Mouse (Mus musculus) embryonic facial prominence, embryonic 14.5 days (tissue): ENCODE measurements at regions not wholly inside any gene's neighbourhood (a gene's known extent, or its start where the extent isn't known, plus 50 kb on each side); places are given as distances from the start of the nearest gene placed in this dataset.
A peak's percentile ranks its signal among the peaks of the same experiment; 100 is the strongest.

Experiments
- ATAC-seq: fragments of 200-750 bp; cut with Nextera tagmentation; 2 replicates; pipeline ENCODE4 v1.8.0; 2017; ENCODE audit warnings: low read depth, moderate number of reproducible peaks, moderate TSS enrichment
- DNase-seq: peaks from one replicate; pipeline ENCODE4 v3.0.0-alpha.2; 2015; ENCODE audit warnings: low spot score
- H3K27ac ChIP-seq: fragments of 300-500 bp; sonication (generic); replicated peaks from 2 replicates; pipeline ENCODE4 v1.5.1; 2014; ENCODE audit warnings: low read depth, mild to moderate bottlenecking, low read length, moderate library complexity
- H3K27me3 ChIP-seq: fragments of 300-500 bp; sonication (generic); replicated peaks from 2 replicates; pipeline ENCODE4 v1.6.1; 2014; ENCODE audit warnings: low read length; ENCODE audit not compliant: control insufficient read depth, insufficient read depth
- H3K36me3 ChIP-seq: fragments of 300-500 bp; sonication (generic); 2 replicates; pipeline ENCODE4 v1.6.1; 2014; ENCODE audit warnings: low read length, mixed read lengths; ENCODE audit not compliant: control insufficient read depth, insufficient read depth
- H3K4me1 ChIP-seq: fragments of 300-500 bp; sonication (generic); 2 replicates; pipeline ENCODE4 v1.6.1; 2014; ENCODE audit warnings: antibody characterized with exemption, low read length; ENCODE audit not compliant: control insufficient read depth, insufficient read depth
- H3K4me2 ChIP-seq: fragments of 300-500 bp; sonication (generic); 2 replicates; pipeline ENCODE4 v1.6.1; 2014; ENCODE audit warnings: low read depth, mild to moderate bottlenecking, low read length, moderate library complexity, mixed read lengths
- H3K4me3 ChIP-seq: fragments of 300-500 bp; sonication (generic); 2 replicates; pipeline ENCODE4 v1.5.1; 2014; ENCODE audit warnings: low read depth, mild to moderate bottlenecking, low read length
- H3K9ac ChIP-seq: fragments of 300-500 bp; sonication (generic); 2 replicates; pipeline ENCODE4 v1.6.1; 2014; ENCODE audit warnings: low read depth, mild to moderate bottlenecking, low read length, moderate library complexity, mixed read lengths
- H3K9me3 ChIP-seq: fragments of 300-500 bp; sonication (generic); 2 replicates; pipeline ENCODE4 v1.6.1; 2016; ENCODE audit warnings: low read length; ENCODE audit not compliant: control insufficient read depth
- WGBS: fragments of 180-500 bp; shearing (Covaris S2); extraction: QIAGEN DNeasy Blood & Tissue Kit; methylation state at CpG from one replicate; pipeline ENCODE4 v1.1.7; 2014; 5-methylcytosine and 5-hydroxymethylcytosine counted together

DNA sequence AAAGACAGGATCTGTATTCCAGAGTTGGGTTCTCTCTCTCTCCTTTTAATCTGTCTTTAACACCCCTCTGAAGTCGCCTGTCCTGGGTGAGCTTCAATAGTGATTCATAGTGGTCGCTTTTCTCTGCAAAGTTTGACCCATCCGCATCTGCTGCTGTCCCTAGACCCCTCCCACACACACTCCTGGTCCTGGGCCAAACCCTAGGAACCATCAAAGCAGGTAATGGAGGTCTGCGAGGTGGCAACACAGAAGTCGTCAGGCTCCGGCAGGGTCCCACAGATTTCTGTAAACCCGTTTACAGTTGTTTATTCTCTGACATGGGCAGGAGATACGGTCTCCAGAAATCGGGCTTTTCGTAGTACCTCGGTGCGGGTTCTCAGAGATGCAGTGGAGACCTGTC lies 399.5 kb upstream of the Smim15 start:
- no peaks in the 10 kb centered on the region for H3K9me3 ChIP-seq
- H3K36me3 ChIP-seq, result no peaks in the 10 kb centered on the region
- no peak for DNase-seq
- peak overlapping the region; percentile 40 for H3K4me3 ChIP-seq
- H3K4me2 ChIP-seq, result peak overlapping the region; percentile 69
- peaks cover 6% of the 10 kb centered on the region; the same call in 1 of the 2 replicates for H3K4me1 ChIP-seq
- WGBS, result 38% methylated on average over 12 of the region's 12 CpGs
- peaks cover 24% of the 10 kb centered on the region for H3K27me3 ChIP-seq
- no peak overlapping the region for H3K27ac ChIP-seq
- ATAC-seq, result no peak
- no peak overlapping the region for H3K9ac ChIP-seq

DNA sequence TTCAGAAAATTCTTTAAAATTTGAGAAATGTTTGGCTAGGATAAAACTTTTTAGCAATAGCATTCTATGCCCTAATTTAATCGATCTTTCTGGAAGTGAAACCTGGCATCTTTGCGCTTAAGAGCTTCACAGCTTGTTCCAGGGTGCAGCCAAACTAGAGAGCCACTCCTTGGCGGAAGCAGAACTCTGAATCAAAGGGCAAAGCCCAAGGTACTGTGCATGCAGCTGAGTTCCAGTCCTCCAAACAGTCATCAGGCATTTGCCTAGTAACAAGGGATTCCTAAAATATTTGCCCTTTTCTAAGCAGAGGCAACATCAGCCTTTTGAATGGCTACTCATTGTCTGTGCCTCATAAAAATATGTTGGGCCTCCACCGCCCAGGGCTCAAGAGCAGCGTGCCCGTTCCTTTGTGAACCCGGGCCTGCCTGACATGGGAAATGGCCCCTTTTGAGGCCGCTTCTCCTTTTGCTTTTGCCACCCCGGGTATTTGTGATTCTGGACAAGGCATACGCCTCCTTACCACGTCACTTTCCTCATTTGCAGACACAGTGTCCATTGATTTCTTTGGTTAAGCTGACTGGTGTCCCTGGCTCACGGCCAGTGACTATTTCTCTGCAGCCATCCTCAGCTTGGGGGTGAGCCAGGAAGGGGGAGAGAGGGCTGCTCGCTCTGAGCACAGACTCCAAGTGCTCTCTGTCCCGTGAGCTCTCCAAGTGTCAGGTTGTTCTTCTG lies 402.2 kb upstream of the Smim15 start:
- WGBS, result 60% methylated on average over 14 of the region's 14 CpGs
- Histone ChIP-seq H3K9me3 (no peaks in the 10 kb centered on the region), H3K36me3 (no peaks in the 10 kb centered on the region), H3K4me2 (no peak overlapping the region), H3K27me3 (peaks cover 20% of the 10 kb centered on the region), H3K27ac (no peak overlapping the region), H3K4me3 (no peak overlapping the region), H3K9ac (no peak overlapping the region), H3K4me1 (peaks cover 6% of the 10 kb centered on the region; the same call in 1 of the 2 replicates)
- ATAC-seq (peak; percentile 50; the same call in 1 of the 2 replicates), DNase-seq (peak; percentile 51)

DNA sequence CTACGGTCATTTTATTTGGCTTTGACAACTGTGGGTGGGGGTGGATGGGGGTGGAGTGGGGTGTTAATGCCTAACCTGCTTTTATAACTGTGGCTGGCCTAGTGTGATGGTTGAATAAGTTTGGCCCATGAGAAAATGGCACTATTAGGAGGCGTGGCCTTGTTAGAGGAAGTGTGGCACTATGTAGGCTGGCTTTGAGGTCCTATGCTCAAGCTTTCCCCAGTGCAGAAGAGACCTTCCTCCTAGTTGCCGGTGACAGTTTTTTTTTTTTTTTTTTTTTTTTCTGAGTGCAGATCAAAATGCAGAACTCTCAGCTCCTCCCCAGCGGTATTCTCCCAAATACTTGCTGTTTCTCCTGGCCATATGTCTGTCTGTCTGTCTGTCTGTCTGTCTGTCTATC lies 404.6 kb upstream of the Smim15 start:
- no peaks in the 10 kb centered on the region for H3K36me3 ChIP-seq
- no peaks in the 10 kb centered on the region for H3K9me3 ChIP-seq
- peaks cover 5% of the 10 kb centered on the region for H3K27me3 ChIP-seq
- H3K4me2 ChIP-seq, result no peak overlapping the region
- no peak overlapping the region for H3K9ac ChIP-seq
- DNase-seq, result no peak
- ATAC-seq, result no peak
- no peaks in the 10 kb centered on the region for H3K4me1 ChIP-seq
- 88% methylated on average over 4 of the region's 4 CpGs for WGBS
- H3K27ac ChIP-seq, result no peak overlapping the region
- no peak overlapping the region for H3K4me3 ChIP-seq

DNA sequence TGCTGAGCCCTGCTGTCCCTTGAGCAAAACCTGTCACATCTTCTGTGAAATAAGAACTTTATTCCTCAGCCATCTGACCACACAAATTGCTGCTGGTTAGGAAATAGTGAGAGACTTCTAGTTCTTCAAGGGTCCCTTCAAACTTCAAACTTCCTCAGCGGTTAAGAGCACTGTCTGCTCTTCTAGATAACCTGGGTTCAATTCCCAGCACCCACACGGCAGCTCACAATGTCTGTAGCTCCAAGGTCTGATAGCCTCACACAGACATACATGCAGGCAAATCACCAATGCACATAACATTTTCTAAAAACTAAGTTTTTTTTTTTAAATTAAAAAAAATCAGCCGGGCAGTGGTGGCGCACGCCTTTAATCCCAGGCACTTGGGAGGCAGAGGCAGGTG lies 407.0 kb upstream of the Smim15 start:
- ATAC-seq, result no peak
- Histone ChIP-seq H3K36me3 (no peaks in the 10 kb centered on the region), H3K9me3 (0 out of 2 replicates have a peak, but pooled peaks cover 4% of the 10 kb centered on the region), H3K9ac (no peak overlapping the region), H3K4me3 (no peak overlapping the region), H3K4me2 (no peak overlapping the region), H3K27me3 (no peaks in the 10 kb centered on the region), H3K4me1 (no peaks in the 10 kb centered on the region), H3K27ac (no peak overlapping the region)
- DNase-seq, result no peak
- WGBS, result 93% methylated on average over 5 of the region's 5 CpGs

DNA sequence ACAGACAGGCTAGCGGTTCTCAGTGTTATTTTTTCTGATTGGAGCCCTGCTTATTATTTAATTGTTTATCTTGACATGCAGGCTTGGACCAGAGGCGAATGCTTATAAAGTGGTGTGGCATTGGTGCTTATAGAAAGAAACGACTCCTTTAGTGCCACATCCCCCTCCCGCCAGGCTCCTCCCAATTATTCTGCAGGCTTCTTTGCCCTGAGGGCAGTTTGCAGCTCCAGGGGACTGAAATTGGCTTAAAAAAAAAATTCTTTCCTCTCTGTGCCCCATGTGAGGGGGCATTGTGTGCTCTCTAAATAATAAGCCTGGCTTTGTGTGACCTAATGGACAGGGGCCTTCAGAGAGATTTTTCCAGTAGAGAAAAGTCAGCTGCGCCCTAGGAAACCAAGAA lies 409.1 kb upstream of the Smim15 start:
- peak; percentile 49 for DNase-seq
- Histone ChIP-seq H3K36me3 (no peaks in the 10 kb centered on the region), H3K4me2 (no peak overlapping the region), H3K27ac (no peak overlapping the region), H3K4me3 (no peak overlapping the region), H3K9me3 (0 out of 2 replicates have a peak, but pooled peaks cover 4% of the 10 kb centered on the region), H3K9ac (no peak overlapping the region), H3K27me3 (no peaks in the 10 kb centered on the region), H3K4me1 (no peaks in the 10 kb centered on the region)
- WGBS, result 42% methylated on average over 5 of the region's 5 CpGs
- ATAC-seq, result no peak

DNA sequence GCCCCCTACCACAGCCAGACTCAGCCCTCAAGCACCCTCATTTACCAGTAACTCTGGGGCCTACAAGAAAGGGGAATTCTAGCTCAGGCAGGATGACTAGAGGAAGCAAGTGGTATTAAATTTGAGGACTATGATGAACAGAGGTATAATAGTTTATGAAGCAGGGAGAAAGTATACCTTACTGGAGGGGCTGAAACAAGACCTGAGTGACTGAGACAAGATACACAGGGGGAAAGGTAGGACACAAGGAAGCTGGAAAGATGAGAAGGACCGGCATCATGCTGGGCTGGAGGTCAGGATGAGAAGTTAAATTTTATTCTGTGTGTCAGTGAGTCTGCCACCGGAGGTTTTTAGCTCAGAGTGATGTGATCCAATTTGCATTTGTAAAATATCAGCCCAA lies 417.2 kb upstream of the Smim15 start:
- Histone ChIP-seq H3K9ac (no peak overlapping the region), H3K36me3 (no peaks in the 10 kb centered on the region), H3K4me1 (no peaks in the 10 kb centered on the region), H3K4me3 (no peak overlapping the region), H3K9me3 (no peaks in the 10 kb centered on the region), H3K27ac (no peak overlapping the region), H3K27me3 (no peaks in the 10 kb centered on the region), H3K4me2 (no peak overlapping the region)
- no peak for ATAC-seq
- WGBS, result 68% methylated on average over 2 of the region's 2 CpGs
- DNase-seq, result no peak

DNA sequence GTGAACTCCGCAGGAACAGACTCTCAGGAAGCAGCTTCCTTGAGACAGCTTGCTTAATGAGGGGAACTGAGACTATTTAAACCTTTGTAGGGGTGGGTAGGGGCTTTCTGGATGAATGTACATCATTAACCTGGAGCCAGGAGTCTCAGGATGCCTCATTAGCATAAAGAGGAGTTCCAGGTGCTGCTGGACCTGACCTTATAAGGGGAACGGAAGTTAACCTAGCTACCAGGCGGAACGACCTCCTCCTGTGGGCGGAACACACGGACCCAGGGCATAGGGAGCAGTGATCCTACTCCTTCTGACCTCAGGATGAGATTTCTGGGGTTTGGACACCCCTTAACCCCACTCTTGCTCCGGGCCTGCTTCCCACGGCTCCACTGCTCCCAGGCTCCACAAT lies 417.6 kb upstream of the Smim15 start:
- DNase-seq (no peak), ATAC-seq (no peak)
- Histone ChIP-seq H3K4me1 (no peaks in the 10 kb centered on the region), H3K9ac (no peak overlapping the region), H3K27ac (no peak overlapping the region), H3K36me3 (no peaks in the 10 kb centered on the region), H3K4me2 (no peak overlapping the region), H3K4me3 (no peak overlapping the region), H3K27me3 (no peaks in the 10 kb centered on the region), H3K9me3 (no peaks in the 10 kb centered on the region)
- WGBS, result 64% methylated on average over 8 of the region's 8 CpGs

DNA sequence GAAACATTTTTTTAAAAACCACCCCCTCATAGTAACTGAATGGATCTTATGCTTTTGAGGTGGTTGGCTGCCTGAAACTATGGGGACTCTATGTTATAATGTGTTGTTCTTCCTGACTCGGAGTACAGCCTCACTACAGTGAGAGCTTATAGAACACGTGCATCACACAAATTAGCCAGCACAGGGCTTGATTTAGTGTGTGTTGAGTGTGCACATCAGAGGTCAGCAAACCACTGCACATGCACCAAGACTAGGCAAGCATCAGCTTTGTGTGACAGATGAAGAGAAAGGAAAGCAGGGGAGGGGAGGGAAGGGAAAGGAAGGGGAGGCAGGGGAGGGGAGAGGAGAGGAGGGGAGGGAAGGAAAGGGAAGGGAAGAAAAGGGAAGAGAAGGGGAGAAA lies 422.9 kb upstream of the Smim15 start:
- Histone ChIP-seq H3K27ac (no peak overlapping the region), H3K4me1 (peaks cover 5% of the 10 kb centered on the region; the same call in 1 of the 2 replicates), H3K27me3 (no peaks in the 10 kb centered on the region; the same call in 1 of the 2 replicates), H3K36me3 (no peaks in the 10 kb centered on the region), H3K9ac (no peak overlapping the region), H3K9me3 (no peaks in the 10 kb centered on the region), H3K4me3 (no peak overlapping the region), H3K4me2 (no peak overlapping the region)
- no peak for ATAC-seq
- WGBS, result 59% methylated on average over 2 of the region's 2 CpGs
- DNase-seq, result no peak

DNA sequence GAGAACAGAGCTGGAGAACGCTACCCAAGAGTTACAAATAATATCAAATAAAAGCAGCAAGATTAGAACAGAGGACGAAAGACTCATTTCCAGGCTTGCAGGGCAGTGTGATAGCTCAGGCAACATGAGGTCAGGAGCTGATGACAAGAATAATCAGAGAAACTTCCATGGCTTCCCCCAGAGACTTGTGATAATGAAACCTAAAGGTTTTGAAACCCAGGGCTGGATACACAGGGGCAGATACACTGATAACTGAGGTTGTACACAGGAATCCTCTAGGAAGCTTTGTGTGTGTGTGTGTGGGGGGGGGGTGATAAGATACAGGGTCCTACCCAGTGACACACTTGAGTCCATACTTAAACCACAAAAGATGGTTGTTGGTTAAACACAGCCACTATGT lies 423.4 kb upstream of the Smim15 start:
- no peaks in the 10 kb centered on the region for H3K36me3 ChIP-seq
- no peak overlapping the region for H3K4me2 ChIP-seq
- H3K9ac ChIP-seq, result no peak overlapping the region
- ATAC-seq, result no peak
- peaks cover 5% of the 10 kb centered on the region; the same call in 1 of the 2 replicates for H3K4me1 ChIP-seq
- WGBS, result 70% methylated on average over 2 of the region's 2 CpGs
- no peak for DNase-seq
- H3K4me3 ChIP-seq, result no peak overlapping the region
- H3K27ac ChIP-seq, result no peak overlapping the region
- H3K9me3 ChIP-seq, result no peaks in the 10 kb centered on the region
- H3K27me3 ChIP-seq, result no peaks in the 10 kb centered on the region; the same call in 1 of the 2 replicates
